ENCODE assay signal across 8 mouse cellular contexts in genomic region chrX:74085601-74086038, GRCm38 (mm10). TPM values are rescaled to one million over a fixed set of nuclear protein-coding genes. Genes with fewer than 3 reads are reported as not detected.
DNase-seq lines count a peak whose midpoint lies in the region; ATAC-seq and TF ChIP-seq lines count a peak whose summit lies in the region.

No protein-coding gene starts in this region.

- H3K9ac ChIP-seq in forebrain, embryonic 16.5 days (replicated peaks; ENCODE audit: low read depth, low read length) = peak overlapping the region; percentile 74
- peak overlapping the region; percentile 71 for H3K9ac ChIP-seq in lung, embryonic 14.5 days

- peaks cover 19% of the 10 kb centered on the region for H3K4me1 ChIP-seq in G1E (ENCODE audit: insufficient read depth, low read depth, low read length)
- peaks cover 17% of the 10 kb centered on the region for H3K4me1 ChIP-seq in forebrain, embryonic 16.5 days (replicated peaks; ENCODE audit: control insufficient read depth, insufficient read depth, low read length)
- no peaks in the 10 kb centered on the region for H3K4me1 ChIP-seq in lung, embryonic 14.5 days (ENCODE audit: insufficient read depth)
- no peaks in the 10 kb centered on the region for H3K4me1 ChIP-seq in olfactory bulb, adult 2 months (ENCODE audit: control insufficient read depth, insufficient read depth, low read length)
- H3K4me1 ChIP-seq in thymus, adult 2 months (replicated peaks; ENCODE audit: control insufficient read depth, insufficient read depth, low read length) = peaks cover 2% of the 10 kb centered on the region; the same call in 1 of the 2 replicates

- intact Hi-C loops in heart, postnatal 36 days (cut with DNase I) = loop anchor here (5.0 to 10.0 kb wide), 3 partner anchors 118 to 411 kb away; partner anchors contain the start of genes Hcfc1, Idh3g, Slc6a8 and Ssr4

- peak overlapping the region; percentile 51 for H3K4me2 ChIP-seq in forebrain, embryonic 16.5 days (ENCODE audit: low read length)
- H3K4me2 ChIP-seq in lung, embryonic 14.5 days = peak overlapping the region; percentile 49

- TF ChIP-seq CTCF in G1E (IDR thresholded peaks at IDR 0.05; ENCODE audit: low read depth, low read length) = no peak
- TF ChIP-seq CTCF in layer of hippocampus, adult 2 months (conservative IDR thresholded peaks at IDR 0.05) = no peak
- TF ChIP-seq CTCF in lung, embryonic 14.5 days (IDR thresholded peaks at IDR 0.05; ENCODE audit: low read depth) = no peak
- TF ChIP-seq CTCF in olfactory bulb, adult 2 months (IDR thresholded peaks at IDR 0.05; ENCODE audit: insufficient read depth, low read depth, low read length) = no peak
- TF ChIP-seq CTCF in thymus, adult 2 months (IDR thresholded peaks at IDR 0.05; ENCODE audit: borderline replicate concordance, control insufficient read depth, extremely low read depth, insufficient read depth, low read length, poor library complexity) = no peak

- 22% methylated on average over 26 of the region's 27 CpGs for WGBS in forebrain, embryonic 16.5 days
- WGBS in lung, embryonic 14.5 days = 3% methylated on average over 10 of the region's 27 CpGs
- 20% methylated on average over 27 of the region's 27 CpGs for WGBS in olfactory bulb, adult 2 months
- 2% methylated on average over 25 of the region's 27 CpGs for WGBS in thymus, adult 2 months

- H3K27me3 ChIP-seq in G1E (ENCODE audit: insufficient read depth, low read length) = no peaks in the 10 kb centered on the region
- no peaks in the 10 kb centered on the region for H3K27me3 ChIP-seq in forebrain, embryonic 16.5 days (replicated peaks; ENCODE audit: control insufficient read depth, insufficient read depth, low read length)
- no peaks in the 10 kb centered on the region for H3K27me3 ChIP-seq in lung, embryonic 14.5 days (ENCODE audit: insufficient read depth, low read length)
- no peaks in the 10 kb centered on the region for H3K27me3 ChIP-seq in thymus, adult 2 months (ENCODE audit: control insufficient read depth, insufficient read depth, low read length)

- H3K27ac ChIP-seq in forebrain, embryonic 16.5 days (ENCODE audit: low read length) = peak overlapping the region; percentile 97
- H3K27ac ChIP-seq in layer of hippocampus, adult 2 months = peak overlapping the region; percentile 98
- peak overlapping the region; percentile 90 for H3K27ac ChIP-seq in lung, embryonic 14.5 days (ENCODE audit: low read depth)
- H3K27ac ChIP-seq in olfactory bulb, adult 2 months (ENCODE audit: insufficient read depth, low read depth, low read length) = no peak overlapping the region; the same call in 1 of the 2 replicates
- peak overlapping the region; percentile 41; the same call in 1 of the 2 replicates for H3K27ac ChIP-seq in thymus, adult 2 months (ENCODE audit: control insufficient read depth, insufficient read depth, low read length)

- H3K9me3 ChIP-seq in G1E (replicated peaks) = no peaks in the 10 kb centered on the region
- no peaks in the 10 kb centered on the region for H3K9me3 ChIP-seq in forebrain, embryonic 16.5 days (ENCODE audit: control insufficient read depth, low read length)
- H3K9me3 ChIP-seq in lung, embryonic 14.5 days (ENCODE audit: low read depth, low read length) = no peaks in the 10 kb centered on the region

- DNase-seq in G1E (ENCODE audit: low spot score) = peak; percentile 75
- DNase-seq in cerebellum, adult 18-20 months = peak; percentile 95 to 99
- DNase-seq in heart, postnatal 36 days = peak; percentile 94 to 95
- DNase-seq in layer of hippocampus, adult 2 months (ENCODE audit: low spot score in 2 of 2) = peak; percentile 94 to 98
- DNase-seq in lung, embryonic 14.5 days = peak; percentile 97
- peak; percentile 95 for DNase-seq in thymus, adult 2 months

- peak overlapping the region; percentile 81 for H3K4me3 ChIP-seq in G1E (ENCODE audit: low read depth, low read length)
- H3K4me3 ChIP-seq in forebrain, embryonic 16.5 days (replicated peaks; ENCODE audit: low read length) = peak overlapping the region; percentile 61
- H3K4me3 ChIP-seq in layer of hippocampus, adult 2 months = peak overlapping the region; percentile 69
- H3K4me3 ChIP-seq in lung, embryonic 14.5 days (ENCODE audit: low read depth, low read length) = peak overlapping the region; percentile 60
- H3K4me3 ChIP-seq in olfactory bulb, adult 2 months (ENCODE audit: insufficient read depth, low read depth, low read length) = peak overlapping the region; percentile 59
- peak overlapping the region; percentile 87 for H3K4me3 ChIP-seq in thymus, adult 2 months (ENCODE audit: control insufficient read depth, insufficient read depth, low read length)

- peak; percentile 99 for ATAC-seq in G1E (ENCODE audit: extremely low read depth, insufficient number of reproducible peaks, low FRiP score, poor library complexity, severe bottlenecking)
- peak; percentile 99 for ATAC-seq in forebrain, embryonic 16.5 days
- peak; percentile 99 for ATAC-seq in lung, embryonic 14.5 days (ENCODE audit: insufficient read depth)

- TF ChIP-seq POLR2A in olfactory bulb, adult 2 months (IDR thresholded peaks at IDR 0.05; ENCODE audit: insufficient read depth, low read depth, low read length) = peak; percentile 11; the same call in 1 of the 2 replicates
- peak; percentile 37; the same call in 1 of the 2 replicates for TF ChIP-seq POLR2A in thymus, adult 2 months (IDR thresholded peaks at IDR 0.05; ENCODE audit: control insufficient read depth, extremely low read depth, insufficient read depth, low read length, poor library complexity)

- no peaks in the 10 kb centered on the region for H3K36me3 ChIP-seq in G1E (replicated peaks)
- no peaks in the 10 kb centered on the region for H3K36me3 ChIP-seq in forebrain, embryonic 16.5 days (ENCODE audit: control insufficient read depth, insufficient read depth)
- H3K36me3 ChIP-seq in lung, embryonic 14.5 days (ENCODE audit: insufficient read depth) = no peaks in the 10 kb centered on the region
- no peaks in the 10 kb centered on the region for H3K36me3 ChIP-seq in thymus, adult 2 months (ENCODE audit: control insufficient read depth, insufficient read depth, low read length)

RNA-seq across cellular contexts. Expression of gene Opn1mw, which starts 41.6 kb away (rescaled TPM):
- not detected in 2 replicates for total RNA-seq in G1E (2014; fragmentation: Nextera tagmentation)
- total RNA-seq in G1E (2017) = not detected in 2 replicates
- not detected in 2 replicates for polyA plus RNA-seq in G1E (2012)
- not detected in 2 replicates for polyA plus RNA-seq in forebrain, embryonic 16.5 days (2015; fragmentation: Nextera tagmentation; extraction: Ambion mirVana)
- total RNA-seq in heart, postnatal 36 days (2021) = not detected
- total RNA-seq in layer of hippocampus, adult 2 months (2021) = 1 to 10 TPM in 1 of 2 experiments, not detected in 1; 1.1 TPM
- polyA plus RNA-seq in lung, embryonic 14.5 days (2014; fragmentation: Nextera tagmentation; extraction: Ambion mirVana) = not detected in 2 replicates
- polyA plus RNA-seq in olfactory bulb, adult 2 months (2012; ENCODE audit: insufficient read depth, insufficient read length, low replicate concordance, missing spikeins) = not detected in 2 replicates
- not detected in 2 replicates for polyA plus RNA-seq in thymus, adult 2 months (2012; rRNA removed)

RNA-seq across cellular contexts. Expression of gene Mecp2, which starts 49.5 kb away (rescaled TPM):
- 40.1 and 44.3 TPM in 2 replicates for total RNA-seq in G1E (2014; fragmentation: Nextera tagmentation)
- 18.1 and 21.2 TPM in 2 replicates for total RNA-seq in G1E (2017)
- 47.7 and 50.3 TPM in 2 replicates for polyA plus RNA-seq in G1E (2012)
- polyA plus RNA-seq in forebrain, embryonic 16.5 days (2015; fragmentation: Nextera tagmentation; extraction: Ambion mirVana) = 14.9 and 15.6 TPM in 2 replicates
- 10 to 100 TPM; 30.5 to 36.2 TPM for total RNA-seq in heart, postnatal 36 days (2021)
- 10 to 100 TPM; 90.6 to 94.2 TPM for total RNA-seq in layer of hippocampus, adult 2 months (2021)
- polyA plus RNA-seq in lung, embryonic 14.5 days (2014; fragmentation: Nextera tagmentation; extraction: Ambion mirVana) = 11.6 and 11.9 TPM in 2 replicates
- not detected in 2 replicates for polyA plus RNA-seq in olfactory bulb, adult 2 months (2012; ENCODE audit: insufficient read depth, insufficient read length, low replicate concordance, missing spikeins)
- 13.7 and 14.1 TPM in 2 replicates for polyA plus RNA-seq in thymus, adult 2 months (2012; rRNA removed)

Comparison
In these comparisons a context has a peak if more than half of its experiments do, and no peak if none do; other contexts are left out.
1. RNA of gene Mecp2, which starts 49.5 kb away (polyA plus RNA-seq): 47.7 to 50.3 TPM in G1E, 14.9 to 15.6 TPM in forebrain, embryonic 16.5 days, 13.7 to 14.1 TPM in thymus, adult 2 months and 11.6 to 11.9 TPM in lung, embryonic 14.5 days; not detected in olfactory bulb, adult 2 months; every median in the first group is over 10 times any median in the second.
2. Peak in every context shown above with its lines, with median percentiles within 50 percentile points of each other: ATAC-seq, DNase-seq and H3K4me3 ChIP-seq.